Mouse (Mus musculus) intestine, postnatal 0 days (tissue): Measurements from ENCODE around the gene Comt. TPM values are rescaled to one million over a fixed set of nuclear protein-coding genes. Genes with fewer than 3 reads are reported as not detected.

Source experiments
- ATAC-seq: fragments of 200-750 bp; cut with Nextera tagmentation; 2 replicates; pipeline ENCODE4 v1.8.0; 2017; ENCODE audit warnings: mild to moderate bottlenecking, moderate TSS enrichment, moderate library complexity
- H3K27ac ChIP-seq: fragments of 300-500 bp; sonication (generic); 2 replicates; pipeline ENCODE4 v1.5.1; 2014; ENCODE audit warnings: mild to moderate bottlenecking, low read depth, low read length, moderate library complexity
- H3K27me3 ChIP-seq: fragments of 300-500 bp; sonication (generic); replicated peaks from 2 replicates; pipeline ENCODE4 v1.6.1; 2014; ENCODE audit warnings: low read length, mixed read lengths; ENCODE audit not compliant: control insufficient read depth, insufficient read depth
- H3K36me3 ChIP-seq: fragments of 300-500 bp; sonication (generic); 2 replicates; pipeline ENCODE4 v1.6.1; 2014; ENCODE audit warnings: mild to moderate bottlenecking, moderate library complexity; ENCODE audit not compliant: control insufficient read depth, insufficient read depth
- H3K4me1 ChIP-seq: fragments of 300-500 bp; sonication (generic); replicated peaks from 2 replicates; pipeline ENCODE4 v1.6.1; 2014; ENCODE audit warnings: antibody characterized with exemption, low read length, mixed read lengths; ENCODE audit not compliant: control insufficient read depth, insufficient read depth
- H3K4me2 ChIP-seq: fragments of 300-500 bp; sonication (generic); replicated peaks from 2 replicates; pipeline ENCODE4 v1.6.1; 2014; ENCODE audit warnings: low read depth, mild to moderate bottlenecking, moderate library complexity
- H3K4me3 ChIP-seq: fragments of 300-500 bp; sonication (generic); 2 replicates; pipeline ENCODE4 v1.5.1; 2014; ENCODE audit warnings: low read depth, low read length
- H3K9ac ChIP-seq: fragments of 300-500 bp; sonication (generic); 2 replicates; pipeline ENCODE4 v1.6.1; 2014; ENCODE audit warnings: mild to moderate bottlenecking, low read depth, low read length
- H3K9me3 ChIP-seq: fragments of 300-500 bp; sonication (generic); 2 replicates; pipeline ENCODE4 v1.6.1; 2016; ENCODE audit warnings: mixed run types; ENCODE audit not compliant: control insufficient read depth
- CTCF ChIP-seq: sonication (generic); IDR thresholded peaks from 2 replicates; pipeline ENCODE4 v1.5.1; 2016; ENCODE audit warnings: low read depth, mild to moderate bottlenecking, control low read depth, antibody characterized with exemption, moderate library complexity
- WGBS: fragments of 180-500 bp; shearing (Covaris S2); extraction: QIAGEN DNeasy Blood & Tissue Kit; methylation state at CpG from one replicate; pipeline ENCODE4 v1.1.7; 2014; 5-methylcytosine and 5-hydroxymethylcytosine counted together
- polyA plus RNA-seq: library from polyadenylated mRNA; unstranded; fragments of >200 nt; fragmentation: Nextera tagmentation; extraction: Ambion mirVana; gene quantifications from 2 replicates; pipeline ENCODE4 v1.2.1, GENCODE M21; 2015

Gene Comt
- polyA plus RNA-seq, 1 experiment from 2014 or later, result 103 TPM

GRCm38 (mm10) chr16:18391728-18392127 is 34.9 kb downstream of the Comt start:
- no peak for TF ChIP-seq CTCF
- H3K4me1 ChIP-seq, result peaks cover 4% of the 10 kb centered on the region; the same call in 1 of the 2 replicates
- H3K9me3 ChIP-seq, result no peaks in the 10 kb centered on the region
- H3K9ac ChIP-seq, result no peak overlapping the region
- H3K27ac ChIP-seq, result no peak overlapping the region
- H3K4me2 ChIP-seq, result no peak overlapping the region
- 77% methylated on average over 3 of the region's 3 CpGs for WGBS
- no peak for ATAC-seq
- H3K36me3 ChIP-seq, result 0 out of 2 replicates have a peak, but pooled peaks cover under 1% of the 10 kb centered on the region
- H3K4me3 ChIP-seq, result no peak overlapping the region
- H3K27me3 ChIP-seq, result no peaks in the 10 kb centered on the region

- WGBS, result 97% methylated on average over 3 of the region's 3 CpGs
- H3K27ac ChIP-seq, result no peak overlapping the region
- H3K9me3 ChIP-seq, result no peaks in the 10 kb centered on the region
- TF ChIP-seq CTCF, result no peak
- H3K4me3 ChIP-seq, result no peak overlapping the region
- peaks cover 4% of the 10 kb centered on the region; the same call in 1 of the 2 replicates for H3K4me1 ChIP-seq
- no peaks in the 10 kb centered on the region for H3K27me3 ChIP-seq
- no peak for ATAC-seq
- no peak overlapping the region for H3K9ac ChIP-seq
- H3K36me3 ChIP-seq, result no peaks in the 10 kb centered on the region
- no peak overlapping the region for H3K4me2 ChIP-seq
Observed at GRCm38 (mm10) chr16:18391127-18391526, 35.5 kb downstream of the Comt start.

- Histone ChIP-seq H3K36me3 (no peaks in the 10 kb centered on the region), H3K9ac (no peak overlapping the region), H3K4me1 (peaks cover 4% of the 10 kb centered on the region; the same call in 1 of the 2 replicates), H3K4me3 (no peak overlapping the region), H3K27me3 (no peaks in the 10 kb centered on the region), H3K27ac (no peak overlapping the region), H3K9me3 (no peaks in the 10 kb centered on the region), H3K4me2 (no peak overlapping the region)
- WGBS, result 85% methylated on average over 6 of the region's 6 CpGs
- no peak for TF ChIP-seq CTCF
- ATAC-seq, result no peak
Observed at GRCm38 (mm10) chr16:18390399-18390798, 36.3 kb downstream of the Comt start.

- ATAC-seq, result no peak
- no peaks in the 10 kb centered on the region for H3K27me3 ChIP-seq
- WGBS, result 83% methylated on average over 14 of the region's 14 CpGs
- H3K9ac ChIP-seq, result no peak overlapping the region
- no peaks in the 10 kb centered on the region for H3K9me3 ChIP-seq
- no peaks in the 10 kb centered on the region for H3K36me3 ChIP-seq
- H3K27ac ChIP-seq, result peak overlapping the region; percentile 36; the same call in 1 of the 2 replicates
- TF ChIP-seq CTCF, result no peak
- no peak overlapping the region for H3K4me2 ChIP-seq
- H3K4me3 ChIP-seq, result no peak overlapping the region
- peaks cover 2% of the 10 kb centered on the region; the same call in 1 of the 2 replicates for H3K4me1 ChIP-seq
Observed at GRCm38 (mm10) chr16:18388583-18389435, 37.8 kb downstream of the Comt start.

- H3K4me3 ChIP-seq, result no peak overlapping the region
- H3K9ac ChIP-seq, result no peak overlapping the region
- no peaks in the 10 kb centered on the region for H3K4me1 ChIP-seq
- H3K9me3 ChIP-seq, result no peaks in the 10 kb centered on the region
- no peaks in the 10 kb centered on the region for H3K36me3 ChIP-seq
- peak overlapping the region; percentile 36; the same call in 1 of the 2 replicates for H3K27ac ChIP-seq
- 42% methylated on average over 6 of the region's 7 CpGs for WGBS
- H3K4me2 ChIP-seq, result no peak overlapping the region
- ATAC-seq, result no peak
- H3K27me3 ChIP-seq, result no peaks in the 10 kb centered on the region
- TF ChIP-seq CTCF, result no peak
Observed at GRCm38 (mm10) chr16:18387704-18388582, 38.7 kb downstream of the Comt start.

GRCm38 (mm10) chr16:18386972-18387371 is 39.7 kb downstream of the Comt start:
- Histone ChIP-seq H3K9ac (no peak overlapping the region), H3K27me3 (no peaks in the 10 kb centered on the region), H3K9me3 (no peaks in the 10 kb centered on the region), H3K4me2 (no peak overlapping the region), H3K4me1 (no peaks in the 10 kb centered on the region), H3K36me3 (no peaks in the 10 kb centered on the region), H3K27ac (no peak overlapping the region), H3K4me3 (no peak overlapping the region)
- ATAC-seq, result no peak
- TF ChIP-seq CTCF, result no peak
- WGBS, result 80% methylated on average over 3 of the region's 3 CpGs
